Mouse (Mus musculus): ENCODE results near the gene Clip2. TPM values are rescaled to one million over a fixed set of nuclear protein-coding genes. Genes with fewer than 3 reads are reported as not detected.

The Clip2 gene
- total and polyA plus RNA-seq, 3 experiments: 3.5 to 7.4 TPM; not detected in 1

DNA sequence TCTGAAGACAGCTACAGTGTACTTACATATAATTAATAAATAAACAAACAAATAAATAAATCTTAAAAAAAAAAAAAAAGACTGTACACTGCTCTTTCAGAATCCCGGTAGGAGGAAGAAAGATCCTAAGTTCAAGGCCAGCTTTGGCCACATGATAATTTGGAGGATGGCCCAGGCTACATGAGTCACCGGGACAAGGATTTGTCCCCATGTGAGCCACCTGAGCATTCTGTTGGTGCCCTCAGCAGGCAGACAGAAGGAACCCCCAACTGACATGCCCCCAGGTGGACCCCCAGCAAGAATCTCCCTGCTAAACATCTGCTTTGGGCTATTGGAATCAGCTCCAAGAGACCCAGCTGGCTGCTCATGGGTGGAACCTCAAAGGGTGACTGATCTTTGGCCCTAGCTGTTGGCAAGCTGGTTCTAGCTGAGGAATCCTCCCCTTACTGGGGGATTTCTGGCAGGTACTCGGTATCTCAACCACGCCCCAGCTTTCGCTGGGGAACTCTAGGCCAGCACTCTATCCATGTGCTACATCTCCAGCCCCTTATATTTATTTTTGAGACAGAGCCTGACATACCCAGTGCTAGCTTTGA lies 1.8 kb upstream of the Clip2 start:
- H3K4me1 ChIP-seq (ENCODE audit: control insufficient read depth in 1 of 2, insufficient read depth in 2 of 2, low read length in 2 of 2): peaks cover 3 to 19% of the 10 kb centered on the region in 2 experiments; a peak in 3 of 4 replicates
- H3K79me2 ChIP-seq (ENCODE audit: control insufficient read depth, insufficient read depth, low read length, poor library complexity): peaks cover 1% of the 10 kb centered on the region; the same call in 1 of the 2 replicates
- no peak for DNase-seq (ENCODE audit: low read depth, low spot score)
- H3K27me3 ChIP-seq (ENCODE audit: control insufficient read depth in 1 of 2, insufficient read depth in 2 of 2, low read length in 2 of 2): no peaks in the 10 kb centered on the region
- H3K9me3 ChIP-seq (replicated peaks; ENCODE audit: insufficient read depth, low read length): no peaks in the 10 kb centered on the region
- TF ChIP-seq GABPA (IDR thresholded peaks at IDR 0.05; ENCODE audit: low read depth, low read length) (no peak), HCFC1 (IDR thresholded peaks at IDR 0.05; ENCODE audit: low read depth, low read length) (no peak), USF2 (IDR thresholded peaks at IDR 0.05; ENCODE audit: borderline replicate concordance in 1 of 2, insufficient read depth in 1 of 2, low read depth in 1 of 2, low read length in 2 of 2) (no peak), ZMIZ1 (IDR thresholded peaks at IDR 0.05; ENCODE audit: low read depth, low read length) (no peak), UBTF (IDR thresholded peaks at IDR 0.05; ENCODE audit: borderline replicate concordance, insufficient read depth, low read depth, low read length) (no peak), TAL1 (IDR thresholded peaks at IDR 0.05; ENCODE audit: low read length) (no peak), MXI1 (IDR thresholded peaks at IDR 0.05; ENCODE audit: low read depth, low read length) (no peak), SIN3A (IDR thresholded peaks at IDR 0.05; ENCODE audit: low read length) (no peak), MAZ (IDR thresholded peaks at IDR 0.05; ENCODE audit: low read depth, low read length) (no peak), TCF12 (IDR thresholded peaks at IDR 0.05; ENCODE audit: low read depth, low read length) (no peak), MAX (IDR thresholded peaks at IDR 0.05; ENCODE audit: low read length) (no peak), TBP (IDR thresholded peaks at IDR 0.05; ENCODE audit: low read depth, low read length) (no peak), ETS1 (IDR thresholded peaks at IDR 0.05; ENCODE audit: low read depth, low read length) (no peak), MAFK (IDR thresholded peaks at IDR 0.05; ENCODE audit: borderline replicate concordance, low read depth, low read length) (no peak), USF1 (IDR thresholded peaks at IDR 0.05; ENCODE audit: low read depth, low read length) (no peak), KAT2A (conservative IDR thresholded peaks at IDR 0.05; ENCODE audit: low read depth, low read length) (no peak), MEF2A (IDR thresholded peaks at IDR 0.05; ENCODE audit: extremely low read depth, insufficient replicate concordance, low read depth, low read length, poor library complexity, severe bottlenecking) (no peak)
- H3K36me3 ChIP-seq (ENCODE audit: control insufficient read depth in 1 of 2, insufficient read depth in 2 of 2, low read length in 2 of 2): peaks cover 0 to 4% of the 10 kb centered on the region in 2 experiments; a peak in 1 of 4 replicates
- no peak overlapping the region for H3K4me3 ChIP-seq (ENCODE audit: control insufficient read depth in 1 of 2, insufficient read depth in 1 of 2, low read depth in 2 of 2, low read length in 2 of 2)
- no peak overlapping the region for H3K9ac ChIP-seq (ENCODE audit: control insufficient read depth, low read depth, low read length, poor library complexity, severe bottlenecking)
- no peak overlapping the region for H3K27ac ChIP-seq (ENCODE audit: control insufficient read depth, low read depth, low read length)

Data from MEL (cell line).